Mouse (Mus musculus) stomach, postnatal 0 days (tissue): ENCODE data around the gene E130114P18Rik.

Source experiments
- CTCF ChIP-seq: IDR thresholded peaks from 2 replicates; pipeline ENCODE4 v1.5.1; 2016; ENCODE audit warnings: antibody characterized with exemption, low read depth, mild to moderate bottlenecking, moderate library complexity
- EP300 ChIP-seq: optimal IDR thresholded peaks from 2 replicates; pipeline ENCODE3; 2016; ENCODE audit warnings: antibody characterized with exemption

DNA sequence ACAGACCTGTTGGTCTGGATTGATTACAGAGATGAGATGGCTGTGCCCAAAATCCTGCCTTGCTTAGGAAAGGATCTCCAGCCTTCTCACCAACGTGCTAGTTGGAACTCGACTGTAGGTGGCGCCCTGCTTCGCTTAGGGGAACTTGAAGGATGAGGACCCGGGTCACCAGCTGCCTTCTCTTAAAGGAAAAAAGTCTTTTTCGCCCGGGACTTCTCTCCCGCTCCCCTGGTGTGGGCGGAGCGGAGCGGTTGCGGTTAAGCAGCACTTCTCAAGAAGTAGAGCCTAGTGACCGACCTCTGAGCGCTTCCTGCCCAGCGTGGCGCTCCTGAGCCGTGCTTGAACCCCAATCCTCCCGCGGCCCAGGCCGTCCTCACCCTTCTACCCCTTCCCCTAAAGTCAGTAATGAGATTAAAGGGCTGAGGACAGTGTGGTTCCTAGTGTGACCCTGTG is 26.8 kb downstream of the E130114P18Rik start:
- peak; percentile 94 for TF ChIP-seq CTCF
- TF ChIP-seq EP300 = no peak
